Mouse (Mus musculus) heart, embryonic 13.5 days (tissue): ENCODE results near the gene Nr2c1. TPM values are rescaled to one million over a fixed set of nuclear protein-coding genes. Genes with fewer than 3 reads are reported as not detected.

Experiments used
- ATAC-seq: fragments of 200-750 bp; cut with Nextera tagmentation; 2 replicates; pipeline ENCODE4 v1.8.0; 2017; ENCODE audit warnings: moderate TSS enrichment; ENCODE audit not compliant: insufficient number of reproducible peaks, low FRiP score, low TSS enrichment; ENCODE audit errors: extremely low read depth
- H3K27ac ChIP-seq: fragments of 300-500 bp; sonication (generic); replicated peaks from 2 replicates; pipeline ENCODE4 v1.5.1; 2015; ENCODE audit warnings: moderate library complexity, mild to moderate bottlenecking, inconsistent platforms
- H3K27me3 ChIP-seq: fragments of 300-500 bp; sonication (generic); replicated peaks from 2 replicates; pipeline ENCODE4 v1.6.1; 2015; ENCODE audit warnings: mild to moderate bottlenecking, inconsistent platforms
- H3K36me3 ChIP-seq: fragments of 300-500 bp; sonication (generic); 2 replicates; pipeline ENCODE4 v1.6.1; 2015; ENCODE audit warnings: mild to moderate bottlenecking, inconsistent platforms
- H3K4me1 ChIP-seq: fragments of 300-500 bp; sonication (generic); 2 replicates; pipeline ENCODE4 v1.6.1; 2015; ENCODE audit warnings: inconsistent platforms
- H3K4me2 ChIP-seq: fragments of 300-500 bp; sonication (generic); 2 replicates; pipeline ENCODE4 v1.6.1; 2015; ENCODE audit warnings: inconsistent platforms, mild to moderate bottlenecking, moderate library complexity
- H3K4me3 ChIP-seq: fragments of 300-500 bp; sonication (generic); 2 replicates; pipeline ENCODE4 v1.5.1; 2015; ENCODE audit warnings: moderate library complexity, mild to moderate bottlenecking, inconsistent platforms
- H3K9ac ChIP-seq: fragments of 300-500 bp; sonication (generic); 2 replicates; pipeline ENCODE4 v1.6.1; 2015; ENCODE audit warnings: inconsistent platforms, mild to moderate bottlenecking, moderate library complexity
- H3K9me3 ChIP-seq: fragments of 300-500 bp; sonication (generic); 2 replicates; pipeline ENCODE4 v1.6.1; 2016; ENCODE audit warnings: inconsistent platforms
- WGBS: fragments of 180-500 bp; shearing (Covaris S2); methylation state at CpG from one replicate; pipeline ENCODE4 v1.1.7; 2015; ENCODE audit warnings: mixed read lengths; 5-methylcytosine and 5-hydroxymethylcytosine counted together
- polyA plus RNA-seq: library from polyadenylated mRNA; unstranded; fragments of >200 nt; fragmentation: Nextera tagmentation; extraction: Ambion mirVana; gene quantifications from 2 replicates; pipeline ENCODE4 v1.2.1, GENCODE M21; 2015

The Nr2c1 gene
- polyA plus RNA-seq, 1 experiment from 2014 or later: 6.0 TPM

GRCm38 (mm10) chr10:94140227-94140931 is 7.4 kb upstream of the Nr2c1 start:
- no peak for ATAC-seq
- no peak overlapping the region for H3K27ac ChIP-seq
- no peaks in the 10 kb centered on the region for H3K9me3 ChIP-seq
- WGBS: 79% methylated on average over 3 of the region's 3 CpGs
- H3K4me2 ChIP-seq: no peak overlapping the region
- H3K4me1 ChIP-seq: peaks cover 9% of the 10 kb centered on the region
- peaks cover 50% of the 10 kb centered on the region for H3K36me3 ChIP-seq
- no peak overlapping the region for H3K9ac ChIP-seq
- H3K27me3 ChIP-seq: no peaks in the 10 kb centered on the region
- H3K4me3 ChIP-seq: no peak overlapping the region

GRCm38 (mm10) chr10:94142427-94142826 is 5.4 kb upstream of the Nr2c1 start:
- Histone ChIP-seq H3K36me3 (peaks cover 40% of the 10 kb centered on the region), H3K4me2 (no peak overlapping the region), H3K4me1 (peaks cover 13% of the 10 kb centered on the region), H3K27ac (no peak overlapping the region), H3K9ac (no peak overlapping the region), H3K27me3 (no peaks in the 10 kb centered on the region), H3K4me3 (no peak overlapping the region), H3K9me3 (no peaks in the 10 kb centered on the region)
- 88% methylated on average over 3 of the region's 3 CpGs for WGBS
- no peak for ATAC-seq

GRCm38 (mm10) chr10:94144581-94144980 is 3.2 kb upstream of the Nr2c1 start:
- Histone ChIP-seq H3K9me3 (no peaks in the 10 kb centered on the region), H3K9ac (no peak overlapping the region), H3K36me3 (peaks cover 19% of the 10 kb centered on the region), H3K27me3 (no peaks in the 10 kb centered on the region), H3K4me3 (no peak overlapping the region), H3K4me1 (peaks cover 26% of the 10 kb centered on the region), H3K4me2 (no peak overlapping the region), H3K27ac (0 out of 2 replicates have a peak overlapping the region, but pooled peaks have one; percentile 12)
- ATAC-seq: no peak
- WGBS: 56% methylated on average over 5 of the region's 5 CpGs

GRCm38 (mm10) chr10:94147391-94147755 is 450 bp upstream of the Nr2c1 start:
- peaks cover 37% of the 10 kb centered on the region for H3K4me1 ChIP-seq
- ATAC-seq: no peak
- peak overlapping the region; percentile 90 for H3K4me3 ChIP-seq
- WGBS: 10% methylated on average over 8 of the region's 8 CpGs
- H3K27ac ChIP-seq: peak overlapping the region; percentile 93; the same call in 1 of the 2 replicates
- H3K27me3 ChIP-seq: no peaks in the 10 kb centered on the region
- H3K9ac ChIP-seq: peak overlapping the region; percentile 96
- no peaks in the 10 kb centered on the region for H3K9me3 ChIP-seq
- no peaks in the 10 kb centered on the region for H3K36me3 ChIP-seq
- H3K4me2 ChIP-seq: peak overlapping the region; percentile 74

- ATAC-seq: no peak
- H3K27me3 ChIP-seq: no peaks in the 10 kb centered on the region
- no peak overlapping the region for H3K27ac ChIP-seq
- no peak overlapping the region for H3K4me2 ChIP-seq
- H3K9ac ChIP-seq: no peak overlapping the region
- peaks cover 28% of the 10 kb centered on the region for H3K4me1 ChIP-seq
- 78% methylated on average over 4 of the region's 4 CpGs for WGBS
- H3K9me3 ChIP-seq: no peaks in the 10 kb centered on the region
- no peak overlapping the region for H3K4me3 ChIP-seq
- peaks cover 13% of the 10 kb centered on the region; the same call in 1 of the 2 replicates for H3K36me3 ChIP-seq
These were observed 3.7 kb downstream of the Nr2c1 start for GRCm38 (mm10) chr10:94151488-94151887.

DNA sequence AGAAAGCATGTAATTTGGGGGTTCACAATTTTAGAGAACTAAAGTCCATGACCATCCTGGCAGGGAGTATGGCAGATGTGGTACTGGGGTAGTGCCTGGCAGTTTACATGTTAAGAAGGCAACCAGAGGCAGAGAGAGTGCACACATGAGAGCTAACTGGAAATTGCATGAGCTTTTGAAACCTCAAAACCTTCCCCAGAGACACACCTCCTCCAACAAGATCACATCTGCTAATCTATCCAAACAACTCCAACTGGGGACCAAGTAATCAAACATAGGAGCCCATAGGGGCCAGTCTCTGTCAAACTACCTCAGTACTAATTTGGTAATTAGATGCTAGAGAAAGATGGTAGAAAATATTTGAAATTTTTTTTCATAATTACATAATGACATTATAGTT is 6.0 kb downstream of the Nr2c1 start:
- ATAC-seq: no peak
- Histone ChIP-seq H3K9ac (no peak overlapping the region), H3K4me1 (peaks cover 19% of the 10 kb centered on the region), H3K27me3 (no peaks in the 10 kb centered on the region), H3K27ac (no peak overlapping the region), H3K9me3 (no peaks in the 10 kb centered on the region), H3K4me2 (no peak overlapping the region), H3K36me3 (peaks cover 34% of the 10 kb centered on the region), H3K4me3 (no peak overlapping the region)

DNA sequence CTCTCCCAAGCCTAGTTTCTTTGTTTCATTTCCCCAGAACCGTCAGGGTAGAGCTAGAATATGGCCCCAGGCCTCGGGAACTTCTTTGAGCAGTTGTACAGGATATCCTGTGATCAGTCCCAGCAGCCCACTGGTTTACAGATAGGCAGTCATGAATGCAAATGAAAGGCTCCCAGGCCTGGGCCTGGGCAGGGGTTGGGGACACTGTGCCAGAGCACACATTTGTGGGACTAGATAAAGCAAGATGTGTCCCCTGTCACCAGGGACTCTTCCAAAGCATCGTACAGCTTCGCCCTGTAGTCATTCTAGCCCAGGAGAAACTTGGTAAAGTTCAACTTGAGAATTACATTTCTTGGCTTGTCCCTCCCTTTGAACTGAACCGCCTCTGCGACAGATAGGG is 11.1 kb downstream of the Nr2c1 start:
- no peak overlapping the region for H3K4me2 ChIP-seq
- H3K36me3 ChIP-seq: peaks cover 66% of the 10 kb centered on the region
- no peaks in the 10 kb centered on the region for H3K9me3 ChIP-seq
- H3K4me1 ChIP-seq: no peaks in the 10 kb centered on the region
- WGBS: 75% methylated on average over 6 of the region's 6 CpGs
- no peak overlapping the region for H3K4me3 ChIP-seq
- ATAC-seq: no peak
- H3K27me3 ChIP-seq: no peaks in the 10 kb centered on the region
- no peak overlapping the region for H3K9ac ChIP-seq
- no peak overlapping the region for H3K27ac ChIP-seq

GRCm38 (mm10) chr10:94159406-94159805 is 11.6 kb downstream of the Nr2c1 start:
- Histone ChIP-seq H3K9ac (no peak overlapping the region), H3K27me3 (no peaks in the 10 kb centered on the region), H3K9me3 (no peaks in the 10 kb centered on the region), H3K27ac (no peak overlapping the region), H3K36me3 (peaks cover 70% of the 10 kb centered on the region), H3K4me1 (no peaks in the 10 kb centered on the region), H3K4me2 (no peak overlapping the region), H3K4me3 (no peak overlapping the region)
- no peak for ATAC-seq
- 79% methylated on average over 4 of the region's 4 CpGs for WGBS

- 67% methylated on average over 5 of the region's 5 CpGs for WGBS
- ATAC-seq: no peak
- Histone ChIP-seq H3K27me3 (no peaks in the 10 kb centered on the region), H3K4me2 (no peak overlapping the region), H3K27ac (no peak overlapping the region), H3K4me1 (no peaks in the 10 kb centered on the region), H3K9ac (no peak overlapping the region), H3K9me3 (no peaks in the 10 kb centered on the region), H3K36me3 (peaks cover 82% of the 10 kb centered on the region), H3K4me3 (no peak overlapping the region)
These were observed 13.4 kb downstream of the Nr2c1 start for GRCm38 (mm10) chr10:94161051-94161765.

- peaks cover 82% of the 10 kb centered on the region for H3K36me3 ChIP-seq
- no peaks in the 10 kb centered on the region for H3K4me1 ChIP-seq
- no peak overlapping the region for H3K4me3 ChIP-seq
- no peaks in the 10 kb centered on the region for H3K27me3 ChIP-seq
- no peak overlapping the region for H3K4me2 ChIP-seq
- H3K9me3 ChIP-seq: no peaks in the 10 kb centered on the region
- H3K9ac ChIP-seq: no peak overlapping the region
- no peak for ATAC-seq
- WGBS: 92% methylated on average over 7 of the region's 7 CpGs
- H3K27ac ChIP-seq: no peak overlapping the region
These were observed 14.2 kb downstream of the Nr2c1 start for GRCm38 (mm10) chr10:94162031-94162430.

- H3K4me1 ChIP-seq: no peaks in the 10 kb centered on the region
- H3K9ac ChIP-seq: no peak overlapping the region
- H3K4me3 ChIP-seq: no peak overlapping the region
- H3K4me2 ChIP-seq: no peak overlapping the region
- WGBS: 71% methylated on average over 5 of the region's 5 CpGs
- H3K27ac ChIP-seq: no peak overlapping the region
- peaks cover 83% of the 10 kb centered on the region for H3K36me3 ChIP-seq
- no peak for ATAC-seq
- H3K9me3 ChIP-seq: no peaks in the 10 kb centered on the region
- no peaks in the 10 kb centered on the region for H3K27me3 ChIP-seq
These were observed 16.5 kb downstream of the Nr2c1 start for GRCm38 (mm10) chr10:94164104-94164845.
